ENCODE assay signal across 11 mouse cellular contexts in the genomic region with DNA sequence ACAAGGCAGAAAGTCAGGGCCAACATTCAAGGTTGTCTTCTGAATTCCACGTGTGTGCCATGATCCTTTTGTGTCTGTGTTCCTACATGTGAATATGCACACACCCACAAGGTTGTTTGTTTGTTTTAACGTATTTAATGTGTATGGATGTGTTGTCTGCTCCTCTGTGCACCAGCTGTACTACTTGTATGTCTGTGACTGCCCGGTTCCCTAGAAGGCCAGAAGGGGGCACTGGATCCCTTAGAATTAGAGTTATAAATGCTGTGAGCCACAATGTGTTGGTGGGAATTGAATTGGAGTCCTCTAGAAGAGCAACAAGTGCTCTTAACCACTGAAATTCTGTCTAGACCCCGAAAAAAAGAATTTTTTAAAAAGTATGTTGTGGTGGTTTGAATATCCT. TPM values are rescaled to one million over a fixed set of nuclear protein-coding genes. Genes with fewer than 3 reads are reported as not detected.
DNase-seq lines count a peak whose midpoint lies in the region; ATAC-seq and TF ChIP-seq lines count a peak whose summit lies in the region.
"Had no signal": no experiment of that assay in that cellular context is flagged by ENCODE, and none has a peak within 500 bp of the region (broad histone marks: within the 10 kb centered on the region; RNA-seq: fewer than 3 reads in every experiment).

No protein-coding gene starts in this region.

- H3K9me3 ChIP-seq in embryonic facial prominence, embryonic 11.5 days (replicated peaks; ENCODE audit: control insufficient read depth, low read length): no peaks in the 10 kb centered on the region
- H3K9me3 ChIP-seq in embryonic facial prominence, embryonic 10.5 days: no peaks in the 10 kb centered on the region
- H3K9me3 ChIP-seq in liver, postnatal 0 days (ENCODE audit: low read length): no peaks in the 10 kb centered on the region
- H3K9me3 ChIP-seq: heart, embryonic 12.5 days had no signal

- H3K27me3 ChIP-seq in embryonic facial prominence, embryonic 11.5 days (ENCODE audit: control insufficient read depth, insufficient read depth, low read length): no peaks in the 10 kb centered on the region
- no peaks in the 10 kb centered on the region for H3K27me3 ChIP-seq in embryonic facial prominence, embryonic 10.5 days (replicated peaks; ENCODE audit: low read depth, poor library complexity, severe bottlenecking)
- no peaks in the 10 kb centered on the region for H3K27me3 ChIP-seq in liver, postnatal 0 days (ENCODE audit: insufficient read depth, low read length)
- H3K27me3 ChIP-seq: heart, embryonic 12.5 days had no signal

- 91% methylated on average over 4 of the region's 4 CpGs for WGBS in embryonic facial prominence, embryonic 11.5 days
- WGBS in embryonic facial prominence, embryonic 10.5 days: 88% methylated on average over 4 of the region's 4 CpGs
- WGBS in liver, postnatal 0 days (ENCODE audit: insufficient replicate concordance): 84% methylated on average over 4 of the region's 4 CpGs

- TF ChIP-seq CTCF in liver, postnatal 0 days (IDR thresholded peaks at IDR 0.05; ENCODE audit: low read depth): peak; percentile 41; the same call in 1 of the 2 replicates
- peak; percentile 3; the same call in 1 of the 2 replicates for TF ChIP-seq CTCF in brain, embryonic 14.5 days (IDR thresholded peaks at IDR 0.05; ENCODE audit: borderline replicate concordance, extremely low read depth, insufficient read depth, insufficient read length)

- no peak overlapping the region for H3K27ac ChIP-seq in embryonic facial prominence, embryonic 11.5 days (replicated peaks; ENCODE audit: low read depth, low read length)
- H3K27ac ChIP-seq in embryonic facial prominence, embryonic 10.5 days (replicated peaks): no peak overlapping the region
- no peak overlapping the region for H3K27ac ChIP-seq in liver, postnatal 0 days (ENCODE audit: low read depth)

- H3K4me2 ChIP-seq in embryonic facial prominence, embryonic 11.5 days (ENCODE audit: low read depth, low read length): no peak overlapping the region
- no peak overlapping the region for H3K4me2 ChIP-seq in liver, postnatal 0 days (ENCODE audit: low read depth, low read length)
- H3K4me2 ChIP-seq: heart, embryonic 12.5 days had no signal

- ATAC-seq in embryonic facial prominence, embryonic 11.5 days (replicated peaks; ENCODE audit: insufficient number of reproducible peaks, low FRiP score, low TSS enrichment, low read depth): no peak
- no peak for ATAC-seq in liver, postnatal 0 days

- TF ChIP-seq POLR2A in brain, embryonic 14.5 days (IDR thresholded peaks at IDR 0.05; ENCODE audit: borderline replicate concordance, extremely low read depth, insufficient read depth, insufficient read length, poor library complexity, severe bottlenecking): no peak

- H3K36me3 ChIP-seq in embryonic facial prominence, embryonic 11.5 days (replicated peaks; ENCODE audit: control insufficient read depth, insufficient read depth, low read depth, low read length): no peaks in the 10 kb centered on the region; the same call in 1 of the 2 replicates
- peaks cover 85% of the 10 kb centered on the region for H3K36me3 ChIP-seq in embryonic facial prominence, embryonic 10.5 days (replicated peaks)
- H3K36me3 ChIP-seq in liver, postnatal 0 days (replicated peaks; ENCODE audit: insufficient read depth, low read length): peaks cover 29% of the 10 kb centered on the region

- no peak for TF ChIP-seq EP300 in liver, postnatal 0 days (IDR thresholded peaks at IDR 0.05; ENCODE audit: low read depth)

- H3K4me3 ChIP-seq in embryonic facial prominence, embryonic 11.5 days (ENCODE audit: low read depth, low read length): no peak overlapping the region
- no peak overlapping the region for H3K4me3 ChIP-seq in embryonic facial prominence, embryonic 10.5 days
- no peak overlapping the region for H3K4me3 ChIP-seq in liver, postnatal 0 days (ENCODE audit: low read depth, low read length)
- H3K4me3 ChIP-seq: heart, embryonic 12.5 days had no signal

- intact Hi-C loops in gastrocnemius, postnatal 36 days (cut with DNase I): loop anchor here (10.0 kb wide), 1 partner anchor 133 kb away; no protein-coding TSS in a partner anchor

- H3K4me1 ChIP-seq in embryonic facial prominence, embryonic 11.5 days (ENCODE audit: control insufficient read depth, insufficient read depth, low read length): no peaks in the 10 kb centered on the region
- H3K4me1 ChIP-seq in embryonic facial prominence, embryonic 10.5 days: peaks cover 5% of the 10 kb centered on the region; the same call in 1 of the 2 replicates
- no peaks in the 10 kb centered on the region for H3K4me1 ChIP-seq in liver, postnatal 0 days (ENCODE audit: insufficient read depth)
- H3K4me1 ChIP-seq: heart, embryonic 12.5 days had no signal

- peak; percentile 13 for DNase-seq in embryonic facial prominence, embryonic 11.5 days (ENCODE audit: low spot score)
- DNase-seq in embryonic facial prominence, embryonic 10.5 days (ENCODE audit: low spot score): no peak
- DNase-seq in liver, postnatal 0 days: no peak
- DNase-seq in liver: no peak
- peak; percentile 53 for DNase-seq in 416B (ENCODE audit: low read depth)
- no peak for DNase-seq in brain, embryonic 14.5 days (ENCODE audit: low read depth)
- no peak for DNase-seq in Muller cell, postnatal 12 days (ENCODE audit: inconsistent ontology term)
- DNase-seq in gastrocnemius, postnatal 36 days: no peak
- DNase-seq: cerebellum, adult 11-12 months; spleen, adult 18-20 months had no signal

- no peak overlapping the region for H3K9ac ChIP-seq in embryonic facial prominence, embryonic 11.5 days (replicated peaks; ENCODE audit: low read length)
- H3K9ac ChIP-seq in liver, postnatal 0 days (replicated peaks): no peak overlapping the region
- H3K9ac ChIP-seq: heart, embryonic 12.5 days had no signal

RNA-seq across cellular contexts. Expression of a gene that starts 44.1 kb away (rescaled TPM):
- polyA plus RNA-seq in embryonic facial prominence, embryonic 11.5 days (2014; fragmentation: Nextera tagmentation; extraction: Ambion mirVana): 57.1 and 59.0 TPM in 2 replicates
- 93.3 and 103 TPM in 2 replicates for polyA plus RNA-seq in embryonic facial prominence, embryonic 10.5 days (2016; fragmentation: Nextera tagmentation; extraction: Ambion mirVana)
- 8.6 and 11.3 TPM in 2 replicates for polyA plus RNA-seq in liver, postnatal 0 days (2015; fragmentation: Nextera tagmentation; extraction: Ambion mirVana)
- polyA plus RNA-seq in brain, embryonic 14.5 days (2012; rRNA removed): 24.2 and 34.8 TPM in 2 replicates
- 10 to 100 TPM; 13.4 to 14.1 TPM for total RNA-seq in gastrocnemius, postnatal 36 days (2021)

RNA-seq across cellular contexts. Expression of a gene that starts 44.1 kb away (rescaled TPM):
- polyA plus RNA-seq in embryonic facial prominence, embryonic 11.5 days (2014; fragmentation: Nextera tagmentation; extraction: Ambion mirVana): 164 and 176 TPM in 2 replicates
- polyA plus RNA-seq in embryonic facial prominence, embryonic 10.5 days (2016; fragmentation: Nextera tagmentation; extraction: Ambion mirVana): 157 and 158 TPM in 2 replicates
- 55.1 and 58.8 TPM in 2 replicates for polyA plus RNA-seq in liver, postnatal 0 days (2015; fragmentation: Nextera tagmentation; extraction: Ambion mirVana)
- polyA plus RNA-seq in brain, embryonic 14.5 days (2012; rRNA removed): 101 and 118 TPM in 2 replicates
- 100 to 1,000 TPM in 1 of 2 experiments, 10 to 100 TPM in 1; 96.7 to 121 TPM for total RNA-seq in gastrocnemius, postnatal 36 days (2021)

Comparison
In these comparisons a context has a peak if more than half of its experiments do, and no peak if none do; other contexts are left out.
1. DNase-seq: peak in embryonic facial prominence, embryonic 11.5 days (single experiment) and 416B (single experiment); none in embryonic facial prominence, embryonic 10.5 days (single experiment), liver, postnatal 0 days (single experiment), liver (single experiment), brain, embryonic 14.5 days (single experiment), Muller cell, postnatal 12 days (single experiment) and gastrocnemius, postnatal 36 days (0 of 2).